Mouse (Mus musculus) liver, embryonic 16.5 days (tissue): ENCODE results near the gene Gm5788. TPM values are rescaled to one million over a fixed set of nuclear protein-coding genes. Genes with fewer than 3 reads are reported as not detected.
"Not testable (repeated sequence)": the region's sequence is repeated elsewhere in the genome, so short reads cannot be mapped to it uniquely, and the experiment has no call there.

Source experiments
- ATAC-seq: fragments of 200-750 bp; cut with Nextera tagmentation; 2 replicates; pipeline ENCODE4 v1.8.0; 2017; ENCODE audit warnings: low read depth, mild to moderate bottlenecking, moderate number of reproducible peaks, moderate library complexity
- H3K27ac ChIP-seq: fragments of 300-500 bp; sonication (generic); 2 replicates; pipeline ENCODE4 v1.5.1; 2014; ENCODE audit warnings: mild to moderate bottlenecking, low read length
- H3K27me3 ChIP-seq: fragments of 300-500 bp; sonication (generic); 2 replicates; pipeline ENCODE4 v1.6.1; 2014; ENCODE audit warnings: low read depth, low read length, mixed read lengths; ENCODE audit not compliant: control insufficient read depth, insufficient read depth
- H3K36me3 ChIP-seq: fragments of 300-500 bp; sonication (generic); 2 replicates; pipeline ENCODE4 v1.6.1; 2014; ENCODE audit warnings: mild to moderate bottlenecking; ENCODE audit not compliant: control insufficient read depth, insufficient read depth
- H3K4me1 ChIP-seq: fragments of 300-500 bp; sonication (generic); 2 replicates; pipeline ENCODE4 v1.6.1; 2014; ENCODE audit warnings: low read depth, low read length, mixed read lengths; ENCODE audit not compliant: control insufficient read depth
- H3K4me2 ChIP-seq: fragments of 300-500 bp; sonication (generic); 2 replicates; pipeline ENCODE4 v1.6.1; 2014; ENCODE audit warnings: low read depth, low read length, mixed read lengths
- H3K4me3 ChIP-seq: fragments of 300-500 bp; sonication (generic); 2 replicates; pipeline ENCODE4 v1.5.1; 2014; ENCODE audit warnings: low read depth, mild to moderate bottlenecking, low read length
- H3K9ac ChIP-seq: fragments of 300-500 bp; sonication (generic); 2 replicates; pipeline ENCODE4 v1.6.1; 2014; ENCODE audit warnings: low read depth, low read length
- H3K9me3 ChIP-seq: fragments of 300-500 bp; sonication (generic); replicated peaks from 2 replicates; pipeline ENCODE4 v1.6.1; 2016; ENCODE audit warnings: low read length; ENCODE audit not compliant: control insufficient read depth
- whole genome bisulfite sequencing: fragments of 180-500 bp; shearing (Covaris S2); extraction: QIAGEN DNeasy Blood & Tissue Kit; methylation state at CpG from one replicate; pipeline ENCODE4 v1.1.7; 2014; ENCODE audit not compliant: insufficient replicate concordance; 5-methylcytosine and 5-hydroxymethylcytosine counted together
- polyA plus RNA-seq: library from polyadenylated mRNA; unstranded; fragments of >200 nt; fragmentation: Nextera tagmentation; extraction: Ambion mirVana; gene quantifications from 2 replicates; pipeline ENCODE4 v1.2.1, GENCODE M21; 2015

The Gm5788 gene
- polyA plus RNA-seq, 1 experiment from 2014 or later, result not detected

DNA sequence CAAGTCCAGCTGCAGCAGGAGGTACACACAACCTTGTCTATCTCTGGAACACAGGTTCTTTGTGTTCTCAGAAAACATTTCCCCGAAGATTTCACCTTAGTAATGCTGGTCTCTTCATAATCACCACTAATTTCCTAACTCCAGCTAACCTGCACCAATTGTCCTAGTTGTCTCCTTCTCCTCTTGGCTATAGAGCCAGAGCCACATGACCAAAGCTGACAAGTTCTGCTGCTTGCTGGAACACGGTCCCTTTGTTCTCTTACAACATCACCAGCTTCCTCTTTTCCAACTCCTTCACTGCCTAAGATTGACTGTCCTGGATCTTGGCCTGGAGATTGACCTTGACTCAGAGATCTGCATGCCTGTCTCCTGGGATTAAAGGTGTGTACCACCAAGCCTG is 5.8 kb upstream of the Gm5788 start:
- H3K36me3 ChIP-seq, H3K4me1 ChIP-seq, H3K27me3 ChIP-seq, H3K9ac ChIP-seq, H3K4me2 ChIP-seq, H3K9me3 ChIP-seq, H3K4me3 ChIP-seq, H3K27ac ChIP-seq, ATAC-seq: not testable (repeated sequence)
- WGBS, result 24% methylated on average over 2 of the region's 2 CpGs

- not testable (repeated sequence) for H3K4me1 ChIP-seq, H3K4me2 ChIP-seq, H3K9ac ChIP-seq, H3K4me3 ChIP-seq, H3K36me3 ChIP-seq, H3K27me3 ChIP-seq, H3K9me3 ChIP-seq, ATAC-seq, H3K27ac ChIP-seq
- 58% methylated on average over 4 of the region's 4 CpGs for WGBS
Observed at GRCm38 (mm10) chr12:87514016-87514415, 19.5 kb downstream of the Gm5788 start, which contains the start of gene Gm8300. Gm8300 (plus strand) TSS chr12:87514316.

DNA sequence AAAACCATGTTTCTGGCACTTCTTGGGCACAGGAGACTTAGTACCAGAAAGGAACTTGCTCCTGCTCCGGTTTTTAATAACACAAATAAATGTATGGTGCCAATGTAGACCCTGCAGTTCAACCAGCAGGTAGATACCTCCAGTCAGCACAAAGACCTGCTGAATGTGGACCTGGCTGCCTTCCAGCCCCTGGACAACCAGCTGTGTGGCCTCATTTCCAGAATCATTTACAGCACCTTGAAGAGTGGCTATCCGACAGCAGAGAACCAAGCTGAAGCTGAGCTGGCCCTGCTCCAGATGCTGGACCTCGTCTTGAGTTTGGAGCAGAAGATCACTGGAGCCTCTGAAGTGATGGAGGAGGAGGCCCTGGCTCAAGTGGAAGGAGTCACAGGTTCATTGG is 25.1 kb downstream of the Gm5788 start:
- ATAC-seq, H3K4me2 ChIP-seq: not testable (repeated sequence)
- WGBS, result 37% methylated on average over 3 of the region's 3 CpGs

GRCm38 (mm10) chr12:87543927-87544326 is 49.4 kb downstream of the Gm5788 start:
- H3K4me2 ChIP-seq, result no peak overlapping the region
- no peaks in the 10 kb centered on the region for H3K9me3 ChIP-seq
- WGBS, result 61% methylated on average over 3 of the region's 3 CpGs
- H3K27me3 ChIP-seq, result no peaks in the 10 kb centered on the region
- H3K36me3 ChIP-seq, result no peaks in the 10 kb centered on the region
- no peak overlapping the region for H3K9ac ChIP-seq
- H3K27ac ChIP-seq, result no peak overlapping the region
- no peaks in the 10 kb centered on the region for H3K4me1 ChIP-seq
- H3K4me3 ChIP-seq, result no peak overlapping the region
- ATAC-seq, result no peak

More for the DNA sequence above, 25.1 kb downstream of the Gm5788 start:
- H3K4me1 ChIP-seq, H3K36me3 ChIP-seq, H3K4me3 ChIP-seq, H3K27me3 ChIP-seq, H3K9me3 ChIP-seq, H3K9ac ChIP-seq, H3K27ac ChIP-seq: not testable (repeated sequence)

Other genes starting within 250 kb of the Gm5788 start
- gene Vipas39, start 228.5 kb upstream of the Gm5788 start, polyA plus RNA-seq, result 9.8 and 10.2 TPM in 2 replicates
- gene Ahsa1, start 228.2 kb upstream of the Gm5788 start, polyA plus RNA-seq, result 108 and 119 TPM in 2 replicates
- gene Ism2, start 195.0 kb upstream of the Gm5788 start, polyA plus RNA-seq, result 0.13 and 0.16 TPM in 2 replicates
- 28.1 and 30.8 TPM in 2 replicates for gene Sptlc2, start 106.4 kb upstream of the Gm5788 start, polyA plus RNA-seq
- gene Slirp, start 50.8 kb upstream of the Gm5788 start, polyA plus RNA-seq, result 137 and 154 TPM in 2 replicates
- 17.0 and 17.4 TPM in 2 replicates for gene Alkbh1, start 50.7 kb upstream of the Gm5788 start, polyA plus RNA-seq
- gene Snw1, start 22.4 kb upstream of the Gm5788 start, polyA plus RNA-seq, result 43.1 and 47.7 TPM in 2 replicates
- not detected in 2 replicates for gene Gm8300, start 19.6 kb downstream of the Gm5788 start, polyA plus RNA-seq
- not detected in 2 replicates for gene Oog1, start 108.0 kb downstream of the Gm5788 start, polyA plus RNA-seq
- not detected in 2 replicates for gene Gm4027, start 124.1 kb downstream of the Gm5788 start, polyA plus RNA-seq
- not detected in 2 replicates for gene Gm16381, start 149.9 kb downstream of the Gm5788 start, polyA plus RNA-seq